Mouse (Mus musculus): ENCODE data around the gene Lgals3bp. TPM values are rescaled to one million over a fixed set of nuclear protein-coding genes. Genes with fewer than 3 reads are reported as not detected.

The Lgals3bp gene
- polyA plus RNA-seq, 1 experiment: 493 TPM

- no peak for DNase-seq (ENCODE audit: low read depth, low spot score)
- 65% methylated on average over 3 of the region's 3 CpGs for WGBS
Measured at GRCm38 (mm10) chr11:118368330-118368729, 33.6 kb downstream of the Lgals3bp start.

- DNase-seq (ENCODE audit: low read depth, low spot score): no peak
- WGBS: 67% methylated on average over 8 of the region's 8 CpGs
Measured at GRCm38 (mm10) chr11:118366559-118366958, 35.3 kb downstream of the Lgals3bp start.

GRCm38 (mm10) chr11:118366108-118366507, 35.8 kb downstream of the Lgals3bp start:
- DNase-seq (ENCODE audit: low read depth, low spot score): no peak
- WGBS: 36% methylated on average over 3 of the region's 3 CpGs

- WGBS: 64% methylated on average over 7 of the region's 7 CpGs
- no peak for DNase-seq (ENCODE audit: low read depth, low spot score)
Measured at GRCm38 (mm10) chr11:118365171-118365570, 36.7 kb downstream of the Lgals3bp start.

GRCm38 (mm10) chr11:118364021-118364420, 37.9 kb downstream of the Lgals3bp start:
- 91% methylated on average over 4 of the region's 4 CpGs for WGBS
- DNase-seq (ENCODE audit: low read depth, low spot score): no peak

GRCm38 (mm10) chr11:118362971-118363518, 38.8 kb downstream of the Lgals3bp start:
- DNase-seq (ENCODE audit: low read depth, low spot score): no peak
- WGBS: 6% methylated on average over 8 of the region's 8 CpGs

- WGBS: 70% methylated on average over 1 of the region's 1 CpGs
- no peak for DNase-seq (ENCODE audit: low read depth, low spot score)
Measured at GRCm38 (mm10) chr11:118362501-118362900, 39.4 kb downstream of the Lgals3bp start.

GRCm38 (mm10) chr11:118360907-118361341, 41.0 kb downstream of the Lgals3bp start:
- no peak for DNase-seq (ENCODE audit: low read depth, low spot score)

GRCm38 (mm10) chr11:118360491-118360890, 41.4 kb downstream of the Lgals3bp start:
- WGBS: 22% methylated on average over 7 of the region's 7 CpGs
- no peak for DNase-seq (ENCODE audit: low read depth, low spot score)

More at GRCm38 (mm10) chr11:118360907-118361341, 41.0 kb downstream of the Lgals3bp start:
- 32% methylated on average over 10 of the region's 10 CpGs for WGBS

- WGBS: 52% methylated on average over 6 of the region's 6 CpGs
- no peak for DNase-seq (ENCODE audit: low read depth, low spot score)
Measured at GRCm38 (mm10) chr11:118355640-118356039, 46.3 kb downstream of the Lgals3bp start, which contains the start of gene Timp2. TSS of gene Timp2 (minus strand) at chr11:118355740.

- under 1% methylated on average over 43 of the region's 43 CpGs for WGBS
- no peak for DNase-seq (ENCODE audit: low read depth, low spot score)
Measured at GRCm38 (mm10) chr11:118355205-118355604, 46.7 kb downstream of the Lgals3bp start.

GRCm38 (mm10) chr11:118354636-118355191, 47.2 kb downstream of the Lgals3bp start:
- DNase-seq (ENCODE audit: low read depth, low spot score): no peak
- 2% methylated on average over 38 of the region's 47 CpGs for WGBS

GRCm38 (mm10) chr11:118349494-118349893, 52.4 kb downstream of the Lgals3bp start:
- whole genome bisulfite sequencing: 57% methylated on average over 5 of the region's 5 CpGs
- DNase-seq (ENCODE audit: low read depth, low spot score): no peak

- 22% methylated on average over 5 of the region's 5 CpGs for WGBS
Measured at GRCm38 (mm10) chr11:118348877-118349276, 53.0 kb downstream of the Lgals3bp start.

GRCm38 (mm10) chr11:118348419-118348818, 53.5 kb downstream of the Lgals3bp start:
- no peak for DNase-seq (ENCODE audit: low read depth, low spot score)
- 19% methylated on average over 3 of the region's 3 CpGs for WGBS

More at GRCm38 (mm10) chr11:118348877-118349276, 53.0 kb downstream of the Lgals3bp start:
- DNase-seq (ENCODE audit: low read depth, low spot score): no peak

GRCm38 (mm10) chr11:118347911-118348310, 54.0 kb downstream of the Lgals3bp start:
- WGBS: 69% methylated on average over 12 of the region's 12 CpGs
- DNase-seq (ENCODE audit: low read depth, low spot score): no peak

- WGBS: 79% methylated on average over 2 of the region's 2 CpGs
- DNase-seq (ENCODE audit: low read depth, low spot score): no peak
Measured at GRCm38 (mm10) chr11:118347391-118347790, 54.5 kb downstream of the Lgals3bp start.

- no peak for DNase-seq (ENCODE audit: low read depth, low spot score)
- 64% methylated on average over 8 of the region's 8 CpGs for WGBS
Measured at GRCm38 (mm10) chr11:118346395-118347096, 55.3 kb downstream of the Lgals3bp start.

GRCm38 (mm10) chr11:118345693-118346092, 56.2 kb downstream of the Lgals3bp start:
- DNase-seq (ENCODE audit: low read depth, low spot score): no peak
- 65% methylated on average over 4 of the region's 4 CpGs for WGBS

- 77% methylated on average over 2 of the region's 2 CpGs for WGBS
- DNase-seq (ENCODE audit: low read depth, low spot score): no peak
Measured at GRCm38 (mm10) chr11:118343629-118344028, 58.3 kb downstream of the Lgals3bp start.

Measured in large intestine, adult 2 months (tissue).